Mouse (Mus musculus): Measurements from ENCODE around the gene Prr5l.

DNA sequence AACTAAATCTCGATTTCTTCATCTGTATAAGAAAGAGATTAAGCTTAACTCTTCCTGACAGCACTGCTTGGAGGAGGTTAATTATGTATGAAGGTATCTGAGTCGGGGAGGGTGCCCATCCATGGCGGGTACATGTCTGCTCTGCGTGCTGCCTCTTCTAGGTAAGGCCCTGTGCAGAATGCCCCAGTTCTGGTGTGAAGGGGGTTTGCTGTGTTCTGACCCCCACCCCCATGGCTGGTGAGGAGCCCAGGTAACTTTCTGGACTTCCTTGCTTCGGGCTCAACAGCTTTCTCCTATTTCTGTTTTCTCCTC, 23.5 kb upstream of the Prr5l start:
- no peak for TF ChIP-seq POLR2A (IDR thresholded peaks at IDR 0.05; ENCODE audit: control insufficient read depth, extremely low read depth, insufficient read depth, low read length, poor library complexity)
- TF ChIP-seq CTCF (IDR thresholded peaks at IDR 0.05; ENCODE audit: borderline replicate concordance, control insufficient read depth, extremely low read depth, insufficient read depth, low read length, poor library complexity), result no peak

All from thymus, adult 2 months (tissue).